Mouse (Mus musculus) cerebellum, adult 9-11 months (tissue): ENCODE data around the gene Lpp.

Source experiments
- DNase-seq: peaks from one replicate; pipeline ENCODE4 v3.0.0; 2022

Gene Lpp

DNA sequence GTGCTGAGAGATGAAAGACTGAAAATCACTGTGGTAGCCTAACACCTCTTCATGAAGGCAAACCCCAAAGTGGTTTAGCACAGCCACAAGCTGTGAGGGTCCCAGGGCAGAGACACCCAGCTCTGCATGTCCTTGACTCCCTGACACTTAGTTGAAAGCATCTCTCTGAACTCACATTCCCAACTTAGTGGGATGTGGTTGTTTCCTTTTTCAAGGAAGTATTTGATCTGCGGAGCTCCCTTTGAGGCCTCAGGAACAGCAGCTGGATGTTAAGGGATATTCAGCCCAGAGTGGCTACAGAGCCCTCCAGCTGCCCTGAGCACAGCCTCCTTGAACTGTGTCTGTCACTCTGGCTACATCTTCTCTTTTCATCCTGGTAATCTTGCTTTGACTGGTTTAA lies 48.0 kb downstream of the Lpp start:
- no peak for DNase-seq

DNA sequence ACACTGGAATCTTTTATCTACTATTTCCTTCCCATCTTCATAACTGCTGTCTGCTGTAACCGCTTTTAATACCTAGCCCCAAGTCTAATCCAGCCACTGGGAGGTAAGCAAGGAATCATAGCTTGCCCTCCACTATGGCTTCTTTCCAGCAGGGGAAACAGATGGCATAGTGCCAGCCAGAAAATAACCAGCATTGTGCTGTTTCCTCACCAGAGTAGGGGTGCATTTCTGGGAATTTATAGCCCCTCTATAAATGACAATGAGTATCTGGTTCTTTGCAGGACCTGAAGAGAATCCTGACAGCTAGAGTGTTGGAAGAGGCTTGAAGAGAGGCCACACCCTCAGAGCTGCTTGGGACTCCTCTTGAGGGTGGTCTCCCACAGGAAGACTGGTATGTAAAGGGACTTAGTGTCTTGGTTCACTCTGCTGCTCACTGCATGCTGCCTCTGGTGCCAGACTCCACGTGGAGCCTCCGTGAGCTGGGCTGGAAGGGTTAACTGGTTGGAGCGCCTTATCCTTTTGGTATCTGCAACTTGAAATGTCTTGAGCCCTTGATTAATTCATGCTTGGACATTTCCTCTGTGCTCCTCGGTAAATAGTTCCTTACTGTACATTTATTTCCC lies 49.3 kb downstream of the Lpp start:
- no peak for DNase-seq

DNA sequence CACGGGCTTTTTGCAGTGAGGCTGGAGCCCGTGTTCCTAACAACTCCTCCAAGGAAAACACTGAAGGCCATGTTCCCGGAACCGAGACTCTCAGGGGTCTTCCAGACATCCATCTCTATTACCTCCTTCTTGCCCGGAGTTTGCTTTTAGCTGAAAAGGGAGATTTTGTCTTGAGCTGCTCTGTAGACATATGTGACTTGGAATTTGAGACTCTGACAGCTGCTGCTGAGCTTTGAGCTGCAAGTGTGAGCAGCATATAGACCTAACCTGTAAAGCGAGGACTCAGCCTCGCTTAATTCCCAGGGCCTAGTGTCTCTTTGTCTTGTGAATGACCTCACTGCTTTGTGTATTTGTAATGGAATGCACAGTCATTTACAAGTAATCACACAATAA lies 49.8 kb downstream of the Lpp start:
- DNase-seq: no peak

DNA sequence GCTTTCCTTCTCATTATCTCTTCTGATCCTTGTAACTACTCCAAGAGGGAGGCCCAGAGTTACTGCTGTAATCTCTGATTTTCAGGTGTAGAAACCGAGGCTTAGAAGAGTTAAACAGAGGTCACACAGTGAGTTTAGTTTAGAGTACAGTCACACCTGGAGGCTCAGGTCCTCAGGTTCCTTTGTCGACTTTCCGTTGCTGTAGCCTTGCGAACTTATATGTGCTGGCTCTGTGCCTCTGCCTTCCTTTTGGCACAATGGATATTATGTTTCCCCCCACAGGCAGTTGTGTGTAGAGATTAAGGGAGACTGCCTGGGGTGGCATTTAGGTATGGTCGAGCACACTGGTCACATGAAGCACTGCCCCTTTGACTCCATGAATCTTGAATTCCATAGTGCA lies 50.2 kb downstream of the Lpp start:
- DNase-seq: no peak

DNA sequence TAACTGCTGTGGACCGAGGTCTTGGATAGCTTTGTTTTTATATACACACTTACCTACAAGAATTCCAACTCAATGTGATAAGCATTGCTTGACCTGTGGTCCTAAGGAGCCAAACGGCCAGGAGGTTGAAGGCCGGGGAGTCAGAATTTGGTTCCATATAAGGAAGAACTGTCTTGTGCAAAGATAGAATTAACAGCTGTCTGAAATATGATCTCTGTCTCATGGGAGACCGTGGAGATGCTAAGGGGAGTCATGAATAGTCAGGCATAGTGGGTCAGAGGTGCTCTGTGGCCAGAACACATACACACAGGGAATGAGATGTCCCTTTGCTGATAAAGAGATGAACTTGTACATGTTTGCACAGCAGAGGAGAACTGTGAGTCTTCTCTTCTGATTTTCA lies 51.5 kb downstream of the Lpp start:
- no peak for DNase-seq

DNA sequence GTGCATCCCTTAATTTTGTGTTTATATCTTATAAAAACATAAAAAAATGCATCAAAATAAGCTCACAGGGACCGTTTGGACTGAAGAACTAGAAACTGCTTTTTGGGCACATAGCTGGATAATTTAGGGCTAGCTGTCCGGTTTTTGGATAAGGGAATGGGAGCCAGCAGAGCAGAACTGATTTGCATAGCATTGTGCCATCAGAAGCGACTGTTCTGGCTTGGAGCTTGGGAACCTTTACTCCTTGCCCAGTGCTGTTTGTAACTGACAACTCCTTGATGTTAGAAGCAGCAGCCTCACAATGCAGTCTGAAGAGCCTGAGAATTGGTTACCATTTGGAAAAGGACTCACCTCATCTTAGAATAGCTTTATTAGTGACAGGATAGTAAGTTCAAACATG lies 52.2 kb downstream of the Lpp start:
- no peak for DNase-seq

DNA sequence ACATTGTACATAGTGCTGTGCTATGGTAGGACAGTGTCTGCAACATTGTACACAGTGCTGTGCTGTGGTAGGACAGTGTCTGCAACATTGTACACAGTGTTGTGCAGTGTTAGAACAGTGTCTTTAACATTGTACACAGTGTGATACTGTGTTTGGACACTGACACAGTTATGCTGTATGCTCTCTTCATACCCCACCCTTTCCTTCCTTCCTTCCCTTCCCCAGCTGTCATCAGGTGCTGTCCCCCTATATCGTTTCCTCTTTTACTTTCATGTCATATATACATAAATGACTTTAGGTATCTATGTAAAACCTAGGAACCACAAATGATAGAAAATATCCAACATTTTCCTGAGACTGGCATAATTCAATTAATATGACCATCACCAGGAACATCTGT lies 53.1 kb downstream of the Lpp start:
- DNase-seq: no peak

DNA sequence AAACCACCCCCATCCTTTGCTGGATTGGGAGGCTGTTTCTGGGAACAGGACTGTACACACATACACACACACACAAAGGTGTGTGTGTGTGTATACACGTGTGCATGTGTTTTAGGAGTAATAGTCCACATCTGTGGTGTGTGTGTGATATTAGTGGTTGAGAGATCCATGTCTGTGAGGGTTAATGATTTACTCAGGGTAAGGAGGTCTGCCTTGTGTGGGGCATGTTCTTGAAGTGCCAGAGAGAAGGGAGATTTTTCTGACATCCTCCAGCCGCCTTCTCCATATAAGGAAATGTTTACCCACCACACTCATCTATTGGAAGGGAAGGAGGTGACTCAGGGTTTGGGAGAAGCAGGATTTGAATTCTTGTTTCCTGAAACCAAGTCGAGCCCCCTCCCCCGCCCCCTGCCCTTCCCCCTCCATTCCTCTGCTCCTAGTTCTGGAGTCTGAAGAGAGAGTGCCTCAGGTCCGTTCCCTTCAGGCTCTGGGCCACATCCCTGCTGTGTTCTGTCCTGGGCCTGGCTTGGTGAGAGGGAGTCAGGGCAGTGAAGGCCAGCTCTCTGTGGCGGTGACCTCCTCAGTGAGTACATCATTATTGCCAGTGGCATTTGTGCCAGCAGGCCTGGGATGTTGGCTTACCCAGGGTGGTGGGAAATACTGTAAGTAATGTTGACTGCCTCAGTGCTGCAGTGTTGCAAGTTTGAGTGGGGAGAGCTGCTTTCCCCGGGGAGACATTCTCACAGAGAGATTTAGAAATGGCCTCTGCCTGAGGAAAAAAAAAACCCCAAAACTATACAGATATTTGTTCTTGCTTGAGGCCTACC lies 54.6 kb downstream of the Lpp start:
- no peak for DNase-seq

DNA sequence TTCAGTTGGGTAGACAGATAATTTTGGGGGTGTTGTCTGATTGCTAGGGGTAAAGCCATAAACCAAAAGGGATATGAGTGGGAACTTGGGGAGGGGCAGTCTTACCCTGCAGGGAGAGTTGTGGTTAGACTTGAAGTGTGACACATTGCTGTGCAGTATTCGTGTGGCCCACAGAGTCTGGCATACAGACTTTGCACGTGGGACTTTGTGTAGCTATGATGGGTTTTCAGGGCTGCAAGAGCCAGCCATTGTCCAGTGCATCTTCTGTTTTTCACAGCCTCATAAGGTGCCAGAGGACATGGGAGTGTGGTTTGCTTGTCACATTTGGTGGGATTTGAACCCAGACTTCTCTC lies 55.2 kb downstream of the Lpp start:
- DNase-seq: no peak

DNA sequence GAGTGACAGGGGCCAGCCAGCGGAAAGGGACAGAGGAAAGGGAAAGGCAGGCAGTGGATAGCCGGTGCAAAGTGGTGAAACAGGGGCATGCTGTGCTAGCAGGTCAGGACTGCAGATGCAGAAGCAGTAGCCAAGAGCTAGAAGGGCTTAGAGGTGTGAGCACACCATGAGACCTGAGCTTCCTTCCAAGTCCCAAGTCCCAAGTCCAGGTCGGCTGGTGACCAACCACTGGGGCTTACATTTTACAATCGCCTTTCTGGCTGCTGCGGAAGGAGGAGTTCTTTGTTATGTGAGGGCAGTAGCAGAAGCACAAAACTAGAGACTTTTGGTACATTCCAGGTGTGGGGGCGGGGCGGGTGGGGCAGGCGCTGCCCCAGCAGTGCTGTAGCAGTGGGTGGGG lies 56.5 kb downstream of the Lpp start:
- no peak for DNase-seq

DNA sequence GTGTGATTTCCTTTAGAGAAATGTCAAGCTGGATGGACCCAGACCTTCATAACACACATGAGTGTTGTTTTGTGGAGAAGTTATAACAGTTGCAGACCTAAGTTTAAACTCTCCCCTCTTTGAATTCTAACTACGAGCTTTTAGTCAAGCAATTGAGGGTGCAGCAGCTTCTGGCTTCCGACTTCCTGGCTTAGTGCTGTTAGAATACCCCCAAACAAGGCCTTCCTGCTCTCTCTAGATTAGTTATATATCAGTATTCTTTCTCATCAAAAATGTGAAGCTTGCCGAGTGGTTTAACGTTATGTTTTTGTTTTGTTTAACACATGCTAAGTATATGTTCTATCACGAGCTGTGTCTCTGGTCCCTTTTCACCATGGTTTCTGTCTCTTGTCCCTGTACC lies 56.9 kb downstream of the Lpp start:
- DNase-seq: no peak

DNA sequence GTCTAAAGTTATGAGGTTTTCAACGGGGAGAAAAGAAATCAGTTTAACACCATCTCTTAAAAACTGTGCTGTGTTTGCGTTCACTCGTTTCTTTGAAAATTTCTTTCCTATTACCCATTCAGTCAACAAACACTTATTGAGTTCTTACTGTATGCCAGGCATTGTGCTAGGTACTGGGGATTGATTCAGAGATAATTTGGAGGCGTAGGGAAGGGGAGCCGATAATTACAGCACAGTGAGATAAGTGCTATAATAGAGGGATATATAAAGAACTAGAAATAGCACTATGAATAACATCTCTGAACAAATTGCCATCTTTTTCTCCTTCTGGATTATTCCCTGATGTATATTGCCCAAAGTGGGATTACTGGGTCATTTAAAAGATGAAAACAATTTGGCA lies 57.8 kb downstream of the Lpp start:
- no peak for DNase-seq

DNA sequence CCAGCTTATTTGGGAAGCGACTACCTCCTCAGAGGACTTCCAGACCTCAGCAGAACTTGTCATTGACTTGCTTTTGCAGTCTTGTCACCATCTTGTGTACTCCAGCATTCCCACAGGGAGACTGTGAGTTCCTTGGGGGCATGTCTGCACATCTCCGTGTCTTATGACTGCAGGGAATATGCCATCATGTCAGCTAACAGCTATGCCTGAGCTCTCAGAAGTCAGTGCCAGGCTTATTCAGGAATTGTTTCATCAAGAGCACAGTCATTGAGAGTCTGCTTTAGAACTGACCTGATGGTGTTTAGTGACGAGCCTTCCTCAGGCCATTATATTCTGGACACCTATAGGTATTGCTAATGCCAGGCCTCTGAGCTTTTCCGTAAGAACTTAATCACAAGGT lies 60.2 kb downstream of the Lpp start:
- DNase-seq: no peak

DNA sequence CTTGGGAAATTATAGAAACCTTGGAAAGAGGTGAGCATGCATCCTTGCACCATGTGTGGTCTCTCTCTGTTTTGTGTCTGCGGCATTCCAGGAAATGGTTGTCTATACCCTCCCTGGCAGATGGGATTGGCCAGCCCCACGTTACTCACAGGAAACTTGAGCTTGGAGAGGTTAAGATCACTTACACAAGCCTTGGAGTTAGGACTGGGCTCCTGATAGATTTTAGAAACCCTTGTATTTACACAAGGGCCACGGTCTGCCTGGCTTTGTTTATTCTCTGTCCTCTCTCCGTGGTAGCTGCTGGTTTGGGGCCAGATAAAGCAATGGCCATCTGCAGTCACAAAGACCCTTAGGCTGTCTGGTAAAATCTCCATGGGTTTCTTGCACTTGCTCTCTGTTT lies 61.2 kb downstream of the Lpp start:
- no peak for DNase-seq

DNA sequence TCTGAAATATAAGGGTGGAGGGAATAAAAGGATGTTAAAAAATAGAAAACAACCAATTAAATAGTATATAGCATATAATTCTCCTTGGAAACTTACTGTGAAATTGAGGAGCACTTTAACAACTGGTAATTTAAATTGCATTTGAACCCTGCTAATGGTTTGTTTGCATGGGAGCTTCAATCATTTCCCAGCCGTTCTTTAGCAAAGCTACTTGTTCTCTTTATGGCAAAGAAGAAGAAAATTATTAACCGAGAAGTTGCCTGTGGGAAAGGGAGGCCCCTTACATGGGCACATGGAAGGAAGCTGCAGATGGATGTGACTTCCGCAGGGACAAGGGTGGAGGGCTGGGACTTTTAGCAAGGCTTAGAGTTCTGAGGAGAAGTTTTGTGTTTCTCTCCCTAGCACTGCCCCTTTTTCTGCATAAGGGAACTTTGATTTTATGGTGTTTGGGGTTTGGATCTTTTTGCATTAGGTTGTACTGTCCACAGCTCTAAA lies 62.1 kb downstream of the Lpp start:
- DNase-seq: no peak

DNA sequence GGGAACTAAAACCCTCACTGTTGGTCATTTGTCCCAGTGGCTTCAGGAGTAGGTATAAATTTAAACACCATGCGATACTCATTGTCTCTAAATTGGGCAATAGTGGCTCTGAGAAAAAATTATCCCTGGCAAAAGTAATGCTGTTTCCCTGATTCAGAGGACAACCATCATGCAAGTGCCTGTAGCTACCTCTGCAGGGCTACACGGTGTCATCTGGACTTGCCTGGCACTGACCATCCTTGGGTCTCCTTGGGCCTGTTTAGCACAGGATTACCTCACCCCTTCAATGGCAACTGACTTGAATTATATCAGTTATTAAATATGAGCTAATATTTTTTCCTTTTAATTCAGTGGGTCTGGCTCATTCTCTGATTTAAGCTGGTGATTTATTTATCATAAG lies 70.5 kb downstream of the Lpp start:
- no peak for DNase-seq

DNA sequence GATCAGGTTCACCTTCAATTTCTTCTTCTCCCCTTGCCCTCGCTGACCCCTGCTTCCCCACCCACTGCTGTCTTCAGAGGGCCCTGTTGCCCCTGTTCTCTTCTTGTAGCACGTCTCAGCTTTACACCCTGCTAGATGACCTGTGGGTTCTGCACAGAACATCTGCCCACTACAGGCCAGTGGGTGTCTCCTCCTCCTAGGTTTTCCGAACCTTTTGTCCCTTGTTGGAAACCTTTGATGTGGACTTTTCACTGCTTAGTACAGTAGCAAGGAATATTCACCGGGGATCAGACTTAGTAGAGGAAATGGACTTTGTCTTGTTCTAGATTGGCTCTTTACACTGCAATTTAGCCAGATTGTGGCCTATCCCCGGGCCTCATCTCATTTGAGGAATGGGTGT lies 71.1 kb downstream of the Lpp start:
- no peak for DNase-seq

DNA sequence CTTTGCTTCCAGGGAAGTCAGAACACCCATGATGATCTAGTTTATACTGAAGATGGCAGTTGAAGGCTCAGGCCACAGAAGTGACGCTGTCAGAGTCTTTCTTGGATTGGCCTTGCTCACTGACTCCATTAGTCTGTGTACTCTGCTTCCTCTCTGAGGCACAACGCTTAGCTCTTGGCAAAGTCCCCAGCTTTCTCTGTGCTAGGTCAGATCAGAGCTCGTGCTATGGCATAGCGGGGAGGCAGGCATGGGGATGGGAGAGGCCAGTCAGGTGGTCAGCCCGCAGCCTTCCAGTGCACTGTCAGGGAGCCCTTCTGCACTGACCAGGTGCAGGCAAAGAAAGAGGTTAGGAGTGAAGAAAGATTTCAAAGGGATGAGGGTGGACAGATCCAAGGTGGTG lies 72.3 kb downstream of the Lpp start:
- peak; percentile 74 for DNase-seq

DNA sequence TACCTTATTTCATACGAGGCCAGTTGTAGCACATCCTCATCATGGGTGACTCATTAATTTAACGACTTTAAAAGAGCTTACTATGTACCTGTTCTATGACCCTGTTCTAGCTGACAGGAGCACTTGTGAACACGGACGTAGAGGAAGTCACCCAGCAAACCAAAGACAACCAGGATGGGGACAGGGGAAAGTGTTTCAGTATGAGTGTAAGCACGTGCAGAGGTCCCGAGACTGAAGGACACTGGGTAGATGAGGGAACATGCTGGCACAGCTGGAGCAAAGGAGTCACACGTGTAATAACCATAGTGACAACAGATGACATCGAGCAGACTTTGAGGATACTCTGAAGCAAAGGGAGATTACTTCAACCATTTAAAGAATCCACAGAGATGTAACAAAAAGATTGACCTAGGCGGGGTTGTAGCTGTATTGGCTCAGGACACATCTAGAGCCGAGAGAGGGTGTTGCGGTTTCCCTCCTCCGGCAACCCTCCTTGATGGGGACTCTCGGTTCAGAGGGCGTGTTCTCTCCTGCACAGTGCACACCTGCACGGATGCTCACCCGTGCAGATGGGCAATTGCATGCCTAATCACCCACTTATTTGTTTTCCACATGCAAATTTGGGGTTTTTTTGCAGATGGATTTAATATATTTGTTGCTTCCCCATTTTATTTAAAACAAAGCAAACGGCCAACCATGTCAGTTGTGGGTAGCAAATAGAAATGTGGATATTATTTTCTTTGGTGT lies 74.4 kb downstream of the Lpp start:
- DNase-seq: no peak

DNA sequence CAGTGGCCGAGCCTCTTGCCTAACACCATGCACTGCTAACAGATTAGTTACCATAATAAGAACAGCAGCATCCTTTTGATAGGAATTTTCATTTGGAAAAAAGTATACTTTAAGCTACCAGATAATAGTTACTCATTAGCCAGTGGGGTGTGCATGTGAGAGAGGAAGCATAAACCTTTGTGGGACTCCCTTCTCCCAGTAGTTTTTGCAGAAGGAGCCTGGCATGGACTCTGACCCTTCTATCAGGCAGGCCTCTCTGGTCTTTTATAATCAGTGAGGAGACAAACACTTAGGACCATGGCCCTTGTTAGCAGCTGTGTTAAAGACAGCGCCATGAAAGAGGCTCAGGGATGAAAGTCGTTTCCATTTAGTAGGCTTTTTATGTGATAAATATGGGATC lies 76.0 kb downstream of the Lpp start:
- DNase-seq: no peak

DNA sequence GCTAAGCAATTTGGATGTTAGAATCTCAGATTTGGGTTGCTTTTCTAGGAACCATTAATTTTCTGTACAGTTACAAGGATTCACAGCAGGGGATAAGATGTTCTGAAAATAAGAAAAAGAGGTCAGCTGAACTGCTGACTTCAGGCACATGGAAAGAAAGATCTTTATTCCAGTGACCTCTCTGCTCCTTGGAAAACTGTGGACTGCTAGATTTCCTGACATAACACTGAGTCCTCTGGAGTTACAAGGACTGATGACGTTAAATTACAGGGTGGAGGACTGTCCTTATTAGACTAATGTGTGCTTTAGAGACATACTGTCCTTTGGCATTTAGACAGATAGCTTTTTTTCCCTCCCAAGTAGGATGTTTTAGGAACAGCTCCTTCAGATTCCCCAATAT lies 77.3 kb downstream of the Lpp start:
- DNase-seq: no peak

DNA sequence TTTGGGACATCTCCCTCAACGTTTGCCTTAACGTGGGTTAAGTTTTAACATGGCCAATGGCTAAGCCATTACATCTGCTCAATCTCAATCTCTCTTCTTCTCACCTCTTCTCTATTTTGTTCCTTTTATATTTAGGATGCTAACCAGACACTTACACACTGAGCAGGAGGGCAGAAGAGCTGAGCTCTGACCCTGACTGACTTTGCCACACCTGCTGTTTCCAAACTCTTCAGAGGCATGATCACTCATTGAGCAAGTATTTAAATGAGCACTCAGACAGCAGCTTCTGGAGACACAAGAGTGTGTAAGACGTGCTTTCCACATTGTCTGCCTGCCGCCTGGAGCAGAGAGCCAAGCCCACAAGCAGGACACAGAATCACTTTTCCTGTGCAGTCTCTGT lies 77.7 kb downstream of the Lpp start:
- no peak for DNase-seq

DNA sequence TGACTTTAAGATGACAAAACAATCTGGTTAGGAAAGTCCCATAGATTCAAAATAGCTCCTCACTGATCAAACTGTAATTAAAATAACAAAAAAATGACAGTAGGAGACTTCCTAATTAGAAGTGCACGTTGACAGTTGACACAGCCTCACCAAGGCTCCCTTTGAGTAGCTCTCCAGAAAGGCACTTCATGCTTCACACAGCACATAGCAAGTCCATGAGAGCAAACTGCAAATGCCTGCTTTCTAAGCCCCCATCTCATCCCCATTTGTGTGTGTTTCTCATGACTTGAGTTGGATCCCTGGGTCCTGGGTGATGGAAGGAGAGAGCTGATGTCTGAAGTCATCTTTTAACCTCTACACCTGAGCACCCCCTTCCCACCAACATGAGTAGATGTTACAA lies 78.5 kb downstream of the Lpp start:
- no peak for DNase-seq

DNA sequence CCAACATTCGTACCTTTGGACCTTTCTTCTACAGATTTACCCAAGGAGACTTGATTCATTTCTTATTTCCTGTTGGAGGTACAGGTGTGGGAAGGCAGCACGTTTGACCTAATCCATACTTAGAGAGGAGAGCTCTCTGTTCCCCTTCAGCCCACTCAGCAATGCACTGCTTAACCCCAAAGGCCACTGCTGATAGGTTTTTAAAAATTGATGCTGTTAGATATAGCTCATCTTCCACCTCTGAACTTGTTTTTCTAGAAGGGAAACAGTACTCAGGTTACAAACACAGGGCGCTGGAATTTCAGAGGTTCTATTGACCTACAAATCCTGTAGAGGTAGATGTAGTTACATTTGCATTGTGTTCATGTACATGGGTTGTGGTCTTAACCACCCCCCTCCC lies 80.7 kb downstream of the Lpp start:
- no peak for DNase-seq
